Mouse (Mus musculus): Measurements from ENCODE around the gene Serf2. TPM values are rescaled to one million over a fixed set of nuclear protein-coding genes. Genes with fewer than 3 reads are reported as not detected.

Serf2 gene
- total RNA-seq, 4 experiments from 2014 or later, result 116 to 169 (median 143) TPM

DNA sequence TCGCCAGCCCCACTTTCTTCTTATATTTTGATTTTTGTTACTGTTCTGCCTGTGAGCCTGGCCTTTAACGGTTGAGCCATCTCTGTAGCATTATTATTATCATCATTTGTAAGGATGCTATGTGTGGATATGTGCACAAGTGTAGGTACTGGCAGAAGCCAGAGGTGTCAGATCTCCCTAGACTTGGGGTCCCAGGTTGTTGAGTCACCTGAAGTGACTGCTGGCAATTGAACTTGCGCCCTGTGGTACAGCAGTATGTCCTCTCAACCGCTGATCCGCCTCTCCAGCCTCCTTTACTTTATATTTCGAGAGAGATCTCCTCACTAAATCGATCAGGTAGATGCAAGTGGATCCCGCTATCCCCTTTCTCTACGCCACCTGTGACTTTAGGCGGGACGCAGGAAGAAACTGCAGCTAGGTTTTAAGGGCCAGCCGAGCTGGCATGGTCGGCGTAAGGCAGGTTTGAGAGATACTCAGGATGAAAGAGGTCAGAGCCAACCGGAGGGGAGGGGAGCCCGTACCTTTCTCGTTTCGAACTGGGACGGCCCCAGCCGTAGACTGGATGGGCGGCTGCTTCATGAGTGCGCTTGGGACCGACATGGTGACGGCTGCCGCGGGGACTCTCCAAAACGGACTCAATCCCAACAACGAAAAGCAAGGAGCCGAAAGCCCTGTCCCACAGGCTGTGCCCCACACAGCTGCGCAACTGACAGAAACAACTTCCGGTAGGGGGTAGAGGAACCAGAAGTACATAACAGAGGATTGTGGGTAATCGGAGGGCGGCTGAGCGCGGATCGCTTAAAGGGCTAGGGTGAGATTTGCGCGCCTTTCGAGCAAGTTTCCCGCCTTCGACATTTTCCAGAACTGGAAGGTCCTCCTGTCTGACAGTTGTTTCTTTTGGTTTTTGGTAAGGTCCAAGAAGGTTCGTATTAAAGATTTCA is 57.2 kb downstream of the Serf2 start, which contains the start of the genes Mfap1a and Wdr76:
Gene Mfap1a (minus strand): TSS at position 724 of the 941 bp plus-strand sequence.
Gene Wdr76 (plus strand): TSS at position 782 of the 941 bp plus-strand sequence.
- DNase-seq (ENCODE audit: low spot score in 2 of 2), result peak; percentile 69 to 77

DNA sequence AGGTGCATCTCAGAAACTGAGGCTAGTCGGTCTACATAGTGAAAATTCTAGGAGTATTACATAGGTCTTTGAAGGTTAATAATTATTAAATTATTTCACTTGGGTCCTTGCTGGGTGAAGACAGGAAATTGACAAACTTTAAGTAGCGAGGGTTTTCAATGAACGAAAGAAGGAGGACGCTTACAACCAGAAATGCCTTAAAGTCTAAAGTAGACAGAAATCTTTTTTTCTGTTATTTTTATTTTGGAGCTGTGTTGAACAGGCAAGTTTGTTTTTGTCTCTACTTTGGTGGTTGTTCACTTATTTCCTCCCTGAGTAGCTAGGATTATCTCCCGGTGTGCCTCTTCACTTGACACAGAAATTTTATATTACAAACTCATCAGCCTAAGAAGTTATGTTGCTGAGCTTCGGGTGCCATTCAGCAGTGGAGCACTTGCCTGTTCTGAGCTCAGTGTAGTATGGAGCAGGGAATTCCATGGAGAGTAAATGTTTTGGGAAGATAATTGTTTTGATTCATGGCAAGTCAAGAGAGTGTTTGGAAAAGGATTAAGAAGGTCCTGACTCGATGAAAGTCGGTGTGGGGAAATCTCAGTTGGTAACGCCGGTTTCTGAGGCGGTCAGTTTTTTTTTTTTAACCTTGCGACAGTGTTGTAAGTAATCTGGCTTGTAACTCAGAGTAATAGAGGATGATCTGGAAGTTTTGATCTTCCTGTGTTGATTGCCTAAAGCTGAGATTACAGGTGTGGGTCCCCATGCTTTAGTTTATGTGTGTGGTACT is 58.4 kb downstream of the Serf2 start:
- no peak for DNase-seq (ENCODE audit: low spot score in 2 of 2)

Small RNAs within 50 kb of the gene (microRNA-seq; reads per million reads assigned to microRNA genes)
- 0 reads per million in 2 experiments for gene Gm22953

Other genes starting within 250 kb of the Serf2 start
- gene Trp53bp1, start 177.8 kb upstream of the Serf2 start, total RNA-seq (2022), result 100 to 1,000 TPM; 139 to 154 (median 147) TPM
- gene Map1a, start 159.6 kb upstream of the Serf2 start, total RNA-seq (2022), result 100 to 1,000 TPM; 617 to 748 (median 671) TPM
- gene Ppip5k1, start 93.8 kb upstream of the Serf2 start, total RNA-seq (2022), result 100 to 1,000 TPM; 121 to 145 (median 130) TPM
- 100 to 1,000 TPM; 418 to 426 (median 425) TPM for gene Ckmt1, start 91.5 kb upstream of the Serf2 start, total RNA-seq (2022)
- gene Strc, start 62.0 kb upstream of the Serf2 start, total RNA-seq (2022), result under 1 TPM; 0.09 to 0.91 (median 0.32) TPM
- 100 to 1,000 TPM; 140 to 171 (median 153) TPM for gene Pdia3, start 35.4 kb upstream of the Serf2 start, total RNA-seq (2022)
- 1 to 10 TPM; 4.2 to 5.9 (median 5.1) TPM for gene Catsper2, start 35.4 kb upstream of the Serf2 start, total RNA-seq (2022)
- not detected for gene Ell3, start 4.9 kb upstream of the Serf2 start, total RNA-seq (2022)
- 10 to 100 TPM; 12.1 to 25.0 (median 17.5) TPM for gene Hypk, start 4.1 kb downstream of the Serf2 start, total RNA-seq (2022)
- 1 to 10 TPM in 1 of 4 experiments, under 1 TPM in 3; 0.27 to 1.1 (median 0.50) TPM for gene Serinc4, start 7.6 kb downstream of the Serf2 start, total RNA-seq (2022)
- gene Mfap1b, start 24.9 kb downstream of the Serf2 start, total RNA-seq (2022), result 10 to 100 TPM; 39.4 to 47.4 (median 43.8) TPM
- gene Mfap1a, start 57.5 kb downstream of the Serf2 start, total RNA-seq (2022), result 10 to 100 TPM; 31.1 to 37.4 (median 33.7) TPM
- gene Wdr76, start 57.5 kb downstream of the Serf2 start, total RNA-seq (2022), result 1 to 10 TPM; 4.8 to 5.3 (median 4.9) TPM